Mouse (Mus musculus) embryo, embryonic 10.5 days (tissue): Measurements from ENCODE around the gene Pdha1.

Experiments
- DNase-seq: peaks from one replicate; pipeline ENCODE4 v3.0.0-alpha.2; 2015; ENCODE audit warnings: low spot score

Pdha1 gene

DNA sequence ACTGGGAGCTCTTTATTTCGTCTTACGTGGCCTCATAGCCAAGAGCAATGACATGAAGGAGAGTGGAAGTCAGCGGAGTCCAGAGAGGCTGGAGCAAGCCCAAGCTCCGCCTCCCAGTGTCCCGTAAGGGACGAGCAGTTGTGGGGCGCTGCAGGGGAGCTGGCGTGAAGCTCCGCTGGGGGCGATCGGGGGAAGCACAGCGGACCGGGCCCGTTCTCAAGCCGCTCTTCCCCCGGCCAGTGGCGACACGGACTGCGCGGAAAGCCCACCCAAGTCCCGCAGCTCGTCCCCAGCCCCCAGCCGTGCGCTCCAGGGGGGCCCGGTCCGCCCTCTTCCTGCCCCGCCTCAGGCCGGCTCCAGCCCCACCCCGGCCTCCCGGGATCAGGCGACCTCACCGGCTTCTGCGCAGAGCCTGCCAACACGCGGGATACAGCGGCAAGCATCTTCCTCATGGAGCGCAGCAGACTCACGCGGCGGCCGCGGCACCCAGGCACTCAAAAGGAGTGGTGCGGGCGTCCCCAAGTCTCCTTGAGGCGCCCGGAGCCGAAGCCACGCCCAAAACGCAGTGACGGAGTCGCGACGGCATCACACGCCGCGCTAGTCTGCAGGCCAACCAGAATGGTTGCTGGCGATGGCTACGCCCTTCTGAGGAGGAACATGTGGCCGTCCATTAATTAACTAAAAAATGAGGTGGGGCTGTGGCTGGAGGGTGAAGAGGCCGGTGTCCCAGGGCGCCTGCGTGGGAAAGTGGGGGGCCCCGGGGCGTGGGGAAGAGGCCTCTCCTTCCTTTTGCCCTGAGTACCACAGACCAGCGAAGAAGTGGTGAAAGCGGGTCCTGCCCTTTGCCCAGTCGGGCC, at the start of gene Pdha1:
Gene Pdha1, minus strand, starts transcription at position 553 of the 857 bp plus-strand sequence.
- DNase-seq: peak; percentile 86

DNA sequence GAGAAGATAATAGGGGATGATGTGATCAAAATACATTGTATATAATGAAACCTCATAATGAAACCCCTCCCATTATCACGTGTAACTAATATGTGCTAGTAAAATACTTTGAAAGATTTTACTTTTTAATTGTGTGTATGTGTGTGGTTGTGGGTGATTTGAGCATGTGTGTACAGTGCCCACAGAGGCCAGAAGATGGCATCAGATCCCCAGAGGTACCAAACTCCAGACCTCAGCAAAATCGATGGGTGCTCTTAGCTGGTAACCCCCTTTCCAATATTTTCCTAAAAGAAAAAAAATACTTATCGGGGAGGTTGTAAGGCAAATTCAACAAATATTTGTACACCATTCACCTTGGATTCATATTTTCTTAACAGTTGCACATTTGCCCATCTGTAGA, 40.8 kb upstream of the Pdha1 start:
- peak; percentile 3 for DNase-seq

DNA sequence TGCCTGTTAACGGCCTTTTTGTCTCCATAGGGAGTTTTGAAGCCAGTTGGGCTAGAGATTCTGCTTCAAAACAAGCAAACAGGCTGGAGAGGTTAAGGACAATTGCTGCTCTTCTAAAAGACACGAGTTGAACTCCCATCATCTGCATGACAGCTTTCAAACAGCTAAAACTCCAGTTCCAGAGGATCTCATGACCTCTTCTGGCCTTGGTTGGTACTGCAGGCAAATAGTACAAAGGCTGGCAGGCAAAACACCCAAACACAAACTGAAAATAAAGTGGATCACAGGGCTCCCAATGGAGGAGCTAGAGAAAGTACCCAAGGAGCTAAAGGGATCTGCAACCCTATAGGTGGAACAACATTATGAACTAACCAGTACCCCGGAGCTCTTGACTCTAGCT, 31.9 kb upstream of the Pdha1 start:
- peak; percentile 80 for DNase-seq

DNA sequence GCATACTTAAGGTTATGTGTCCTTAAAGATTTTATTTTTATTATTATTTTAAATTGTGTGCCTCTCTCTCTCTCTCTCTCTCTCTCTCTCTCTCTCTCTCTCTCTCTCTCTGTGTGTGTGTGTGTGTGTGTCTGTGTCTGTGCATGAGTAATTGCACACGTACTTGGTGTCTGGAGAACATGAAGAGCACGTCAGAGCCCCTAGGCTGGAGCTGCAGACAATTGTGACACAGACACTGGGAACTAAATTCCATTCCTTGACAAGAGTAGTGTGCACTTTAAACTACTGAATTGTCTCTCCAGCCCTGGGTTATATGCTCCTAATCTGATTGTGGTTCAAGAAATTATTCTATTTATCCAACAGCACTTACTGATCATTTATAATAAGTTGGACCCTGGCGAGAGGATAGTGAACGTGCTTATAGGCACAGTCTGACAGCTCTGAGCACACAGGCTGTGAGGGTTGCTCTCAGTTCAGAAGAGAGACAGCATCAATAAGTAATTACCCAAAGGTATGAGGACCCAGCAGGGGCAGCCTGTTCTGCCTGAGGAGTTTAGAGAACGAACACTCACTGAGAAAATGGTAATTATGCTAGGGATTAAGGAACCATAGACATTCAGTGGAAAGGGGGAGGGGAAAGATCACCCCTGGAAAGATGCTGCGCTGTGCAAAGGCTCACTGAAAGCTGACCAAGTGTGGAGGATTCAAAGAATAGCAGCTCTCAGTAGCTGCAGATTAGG, 28.2 kb upstream of the Pdha1 start:
- peak; percentile 28 for DNase-seq

DNA sequence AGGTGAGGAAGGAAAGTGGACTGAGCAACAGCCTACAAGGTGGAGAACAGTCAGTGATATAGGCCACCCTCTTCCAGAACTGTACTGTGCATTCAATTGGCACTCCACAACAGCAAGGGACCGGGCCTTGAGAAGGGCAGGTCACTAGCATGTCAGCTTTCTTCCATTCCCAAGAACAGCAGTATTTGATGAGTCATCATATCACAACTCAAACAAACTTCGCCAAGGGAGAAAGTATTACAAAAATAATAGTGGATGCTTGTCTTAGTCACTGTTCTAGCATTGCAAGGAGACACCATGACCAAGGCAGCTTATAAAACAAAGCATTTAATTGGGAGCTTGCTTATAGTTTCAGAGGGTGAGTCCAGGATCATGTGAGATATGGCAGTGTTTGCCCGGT, 26.0 kb upstream of the Pdha1 start:
- no peak for DNase-seq

DNA sequence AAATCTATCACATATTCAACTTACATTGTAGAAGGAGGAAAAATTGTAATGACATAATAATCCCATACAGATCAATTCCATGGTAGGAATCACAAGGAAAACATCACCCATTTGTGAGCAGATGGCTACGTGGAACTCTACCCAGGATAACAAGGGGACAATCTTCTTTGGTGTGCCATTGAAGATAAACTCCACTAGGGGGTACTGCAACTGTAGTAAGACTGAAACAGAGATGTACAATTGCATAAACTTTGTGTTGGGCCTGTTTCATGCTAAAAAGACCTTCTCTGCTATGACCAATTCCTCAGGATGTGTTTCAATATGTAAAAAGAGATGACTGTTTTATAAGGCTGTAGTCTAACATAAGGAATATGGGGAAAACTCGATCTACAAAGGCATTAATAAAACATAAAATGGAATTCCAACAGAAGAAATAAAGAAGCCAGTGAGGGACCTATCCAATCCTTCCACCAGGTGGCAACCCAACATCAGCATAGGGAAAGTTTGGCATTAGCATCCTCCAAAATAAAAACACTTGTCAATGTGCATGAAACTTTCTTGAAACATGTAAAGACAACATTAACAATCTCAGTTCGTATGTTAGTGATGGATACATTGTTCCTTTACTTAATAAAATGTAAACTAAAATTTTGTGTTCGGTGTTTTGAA, 15.1 kb upstream of the Pdha1 start:
- DNase-seq: peak; percentile 39

DNA sequence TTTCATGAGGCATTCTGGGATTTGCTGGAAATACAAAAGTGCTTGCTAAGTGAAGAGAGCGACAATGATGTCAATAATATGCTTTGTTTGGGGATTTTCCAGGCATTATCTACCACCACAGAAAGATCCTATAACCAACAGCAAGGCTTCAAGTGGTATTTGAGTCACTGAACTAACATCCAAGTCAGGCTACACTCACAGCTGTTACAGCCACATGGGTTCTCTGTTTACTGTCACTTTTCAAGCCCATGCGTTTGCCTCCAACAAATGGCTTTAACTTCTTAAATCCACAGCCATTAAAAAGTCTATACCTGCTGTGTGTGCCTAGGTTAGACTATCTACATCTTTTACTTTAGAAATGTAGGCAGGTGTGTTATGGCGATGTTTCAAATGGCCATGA, 10.6 kb upstream of the Pdha1 start:
- no peak for DNase-seq

DNA sequence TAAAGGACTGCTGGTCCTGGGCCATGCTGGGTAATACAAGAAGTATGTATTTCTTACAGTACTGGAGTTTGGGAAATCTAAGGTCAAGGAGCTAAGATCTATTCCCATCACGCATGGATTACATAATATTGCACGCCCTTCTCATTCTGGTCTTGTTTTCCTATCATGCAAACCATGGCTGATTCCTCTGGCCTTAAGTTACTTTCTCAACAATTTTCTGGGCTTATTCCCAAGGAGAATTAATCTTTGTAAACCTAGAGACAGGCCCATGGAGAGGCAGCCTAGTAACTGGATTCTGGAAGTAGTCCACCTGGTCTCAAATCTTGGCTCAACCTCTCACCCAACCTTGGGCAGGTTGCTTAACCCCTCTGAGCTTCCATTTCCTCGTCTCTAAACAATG, 9.2 kb upstream of the Pdha1 start:
- DNase-seq: no peak

DNA sequence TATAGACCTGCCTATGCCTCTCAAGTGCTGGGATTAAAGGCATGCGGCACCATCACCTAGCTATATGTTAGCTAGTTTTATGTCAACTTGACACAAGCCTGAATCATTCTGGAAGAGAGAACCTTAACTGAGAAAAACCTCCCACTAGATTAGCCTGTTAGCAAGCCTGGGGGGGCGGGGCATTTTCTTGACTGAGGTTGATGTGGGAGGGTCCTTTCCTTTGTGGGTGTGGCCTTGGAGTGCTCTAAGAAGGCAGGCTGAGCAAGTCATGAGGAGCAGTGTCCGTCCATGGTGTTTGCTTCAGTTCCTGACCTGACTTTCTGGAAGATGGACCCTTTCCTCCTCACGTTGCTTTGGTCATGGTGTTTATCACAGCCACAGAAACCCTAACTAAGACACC, 8.6 kb upstream of the Pdha1 start:
- no peak for DNase-seq

DNA sequence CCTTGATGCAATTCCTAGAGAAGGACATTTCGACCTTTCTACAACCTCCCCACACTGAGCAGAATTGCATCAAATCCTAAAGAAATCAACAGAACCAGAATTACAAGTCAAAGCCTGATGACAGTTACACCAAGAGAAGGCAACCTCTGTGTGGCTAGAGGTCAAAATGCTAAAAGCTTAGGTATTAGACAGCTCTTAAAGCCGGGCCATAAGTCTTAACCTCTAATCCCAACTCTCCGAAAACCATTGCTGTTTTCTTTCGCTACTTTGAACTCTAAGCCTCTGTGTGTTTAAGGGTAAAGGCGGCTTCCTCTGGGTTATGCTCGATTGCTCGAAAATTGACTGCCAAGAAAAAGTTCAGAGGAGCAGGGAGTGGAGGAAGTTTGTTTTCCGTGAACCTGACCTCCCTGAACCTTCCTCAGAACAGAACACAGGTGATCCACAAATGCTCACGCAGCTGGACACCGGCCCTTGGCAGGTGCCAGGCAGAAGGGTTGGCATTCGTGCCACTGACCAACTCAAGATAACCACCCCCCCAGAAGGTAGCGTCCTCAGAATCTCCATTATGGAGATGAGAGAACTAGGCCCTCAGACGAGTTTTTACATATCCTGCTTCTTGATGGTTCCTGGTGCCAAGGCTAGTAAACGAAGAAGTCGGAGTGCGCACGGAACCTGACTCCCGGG, 894 bp downstream of the Pdha1 start:
- no peak for DNase-seq

DNA sequence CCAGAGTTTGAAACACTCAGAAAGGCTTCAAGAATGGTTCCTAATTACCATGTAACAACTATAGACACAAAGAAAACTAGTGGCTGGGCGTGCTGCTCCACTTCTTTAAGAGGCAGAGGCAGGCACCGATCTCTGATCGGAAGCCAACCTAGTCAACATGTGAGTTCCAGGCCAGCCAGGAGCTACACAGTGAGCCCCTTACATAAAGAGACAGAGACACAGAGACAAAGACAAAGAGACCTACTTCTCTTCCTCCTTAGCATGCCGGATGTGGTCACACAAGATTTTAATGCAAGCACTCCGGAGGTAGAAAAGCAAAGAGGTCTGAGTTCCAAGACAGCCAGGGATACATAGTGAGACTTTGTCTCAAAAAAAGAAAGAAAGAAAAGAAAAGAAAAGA, 2.1 kb downstream of the Pdha1 start:
- DNase-seq: peak; percentile 47

DNA sequence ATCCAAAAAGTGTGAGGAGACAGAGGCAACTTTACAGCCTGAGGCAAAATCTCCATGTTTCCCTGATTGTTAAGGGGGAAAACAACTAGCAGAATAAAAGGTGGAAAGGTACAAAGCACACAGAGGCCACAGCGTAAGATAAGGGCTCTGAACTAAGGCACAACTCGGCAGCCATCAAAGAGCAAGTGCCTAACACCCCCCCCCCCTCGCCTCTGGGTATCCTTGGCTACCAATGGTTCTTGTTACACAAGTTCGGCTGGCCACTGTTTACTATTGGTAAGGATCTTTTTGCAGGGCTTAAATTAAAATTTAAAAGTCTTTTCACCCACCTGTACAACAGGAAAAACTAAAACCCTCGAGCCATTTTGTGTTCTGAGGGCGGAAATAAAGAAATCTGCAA, 2.5 kb downstream of the Pdha1 start:
- peak; percentile 49 for DNase-seq

DNA sequence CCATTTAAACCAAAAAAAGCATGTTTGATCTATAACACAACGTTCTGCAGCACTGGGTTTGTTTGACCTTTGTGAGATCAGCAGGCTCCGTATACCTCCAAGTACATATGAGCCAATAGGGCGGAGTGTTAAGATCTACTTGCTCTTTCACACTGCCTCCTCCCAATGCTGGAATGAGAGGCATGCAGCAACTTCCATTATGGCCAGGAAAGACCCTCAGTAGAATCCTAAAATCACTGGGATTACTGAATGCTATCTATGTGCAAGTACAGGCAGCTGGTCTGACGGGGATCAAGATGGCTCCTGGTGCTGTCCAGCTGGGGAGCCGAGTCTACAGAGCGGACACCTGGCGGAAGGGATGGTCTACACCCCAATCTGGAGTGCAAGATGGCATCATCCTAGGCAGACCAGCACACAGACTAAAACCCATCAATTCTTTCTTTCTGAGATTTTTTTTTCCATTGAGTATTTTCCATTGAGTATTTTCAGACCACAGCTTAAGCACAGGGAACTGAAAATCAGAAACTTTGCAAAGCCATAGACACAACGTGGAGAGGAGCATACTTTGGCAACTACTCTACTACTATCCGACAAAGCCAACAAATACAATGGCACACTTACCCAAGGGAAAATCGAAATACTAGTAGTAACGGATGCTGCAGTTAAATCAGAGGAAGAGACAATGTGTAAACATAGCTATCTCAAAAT, 3.9 kb downstream of the Pdha1 start:
- DNase-seq: no peak

DNA sequence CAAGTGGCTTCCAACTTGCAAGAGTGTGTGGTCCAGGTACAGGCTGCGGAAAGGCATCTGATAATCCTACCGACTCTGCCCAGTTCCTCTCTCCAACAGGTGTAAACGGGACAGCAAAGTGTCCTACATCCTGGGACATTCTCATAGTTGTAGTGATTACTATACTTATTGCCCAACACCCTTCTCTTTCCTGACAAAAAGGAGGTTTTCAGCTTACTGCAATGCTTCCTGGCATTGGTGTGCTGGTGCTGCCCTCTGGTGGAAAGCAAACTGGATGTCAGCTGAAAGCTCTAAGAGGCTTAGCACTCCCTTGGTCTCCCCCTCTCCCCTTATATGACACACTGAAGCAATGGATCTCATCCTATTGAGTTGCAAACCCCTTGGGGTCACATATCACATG, 21.6 kb downstream of the Pdha1 start:
- DNase-seq: peak; percentile 48

DNA sequence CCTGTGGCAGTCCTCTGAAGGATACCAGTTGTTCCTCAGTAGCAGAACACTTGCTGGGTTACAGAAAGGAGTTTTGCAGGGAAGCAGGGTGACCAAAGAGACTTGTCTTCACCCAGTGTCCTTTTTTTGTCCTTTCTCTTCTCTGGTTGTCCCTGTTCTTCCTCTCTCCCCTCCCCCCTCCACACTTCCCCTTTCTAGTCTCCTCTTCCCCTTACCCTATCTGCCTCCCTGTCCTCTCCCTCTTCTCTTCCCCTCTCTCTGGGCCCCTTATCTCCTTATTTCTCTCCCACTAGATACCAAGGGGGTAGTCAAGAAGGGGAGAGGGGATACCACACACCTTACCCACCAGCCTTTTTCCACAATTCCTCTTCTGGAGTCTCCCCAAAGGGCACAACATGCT, 22.1 kb downstream of the Pdha1 start:
- no peak for DNase-seq

DNA sequence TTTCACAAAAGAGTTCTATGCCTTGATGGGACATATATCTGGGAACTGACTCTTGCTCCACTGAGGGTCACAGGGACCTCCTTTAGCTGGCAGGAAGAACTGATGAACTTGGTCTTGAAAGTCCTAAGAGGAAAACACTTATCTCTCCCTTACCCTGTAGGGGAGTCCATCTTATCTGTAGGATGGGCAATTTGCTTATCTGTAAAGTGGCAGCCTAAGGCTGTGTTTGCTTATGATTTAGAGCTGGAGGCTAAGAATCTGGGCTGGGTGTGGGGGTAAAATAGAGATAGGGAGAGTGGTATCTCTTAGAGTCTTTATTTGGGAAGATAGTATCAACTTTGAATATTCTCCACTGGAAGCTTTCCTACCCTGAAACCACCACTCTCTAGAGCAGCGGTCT, 24.4 kb downstream of the Pdha1 start:
- DNase-seq: no peak

DNA sequence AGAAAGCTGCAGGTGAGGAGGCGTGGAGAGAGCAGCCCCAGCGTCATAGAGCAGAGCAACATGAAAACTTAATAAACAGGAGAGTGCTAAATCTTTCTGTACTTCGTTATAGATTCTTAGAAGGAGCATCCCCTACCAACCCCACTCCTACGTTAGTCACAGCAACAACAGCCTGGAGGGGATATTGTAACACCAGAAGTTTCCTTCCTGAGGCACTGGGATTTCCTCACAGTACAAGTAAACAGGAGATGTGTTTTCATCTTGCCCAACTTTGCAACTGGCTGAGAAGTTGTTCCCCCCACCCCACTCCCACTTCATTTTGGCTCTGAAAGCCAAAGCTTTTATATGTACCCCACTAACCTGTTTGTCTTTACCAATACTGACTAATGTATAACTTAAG, 30.4 kb downstream of the Pdha1 start:
- DNase-seq: no peak

DNA sequence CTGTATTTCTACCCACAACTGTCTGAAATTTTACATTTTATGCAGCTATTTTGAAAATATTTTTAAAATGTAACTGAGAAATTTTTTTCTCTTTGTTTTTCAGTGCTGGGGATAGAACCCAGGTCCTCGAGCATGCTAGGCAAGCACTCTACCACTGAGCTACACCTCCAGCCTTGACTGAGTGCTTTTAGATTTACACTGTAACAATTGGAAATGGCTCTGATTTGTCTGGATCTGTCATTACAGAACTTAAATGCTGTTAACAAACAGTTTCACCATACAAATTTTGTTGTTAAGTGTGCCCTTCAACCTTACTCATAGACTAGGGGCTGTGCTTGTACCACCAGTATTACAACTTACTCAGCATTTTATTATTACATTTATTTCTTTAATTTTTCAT, 46.2 kb downstream of the Pdha1 start:
- DNase-seq: no peak
